Mouse (Mus musculus) MEL (cell line): ENCODE measurements at regions not wholly inside any gene's neighbourhood (a gene's known extent, or its start where the extent isn't known, plus 50 kb on each side); places are given as distances from the start of the nearest gene placed in this dataset.
A peak's percentile ranks its signal among the peaks of the same experiment; 100 is the strongest.

Experiments
- DNase-seq: peaks from one replicate; pipeline ENCODE4 v3.0.0; 2011; ENCODE audit warnings: low read depth, low spot score
- H3K27ac ChIP-seq: 2 replicates; pipeline ENCODE4 v1.5.1; 2012; ENCODE audit warnings: low read depth, mild to moderate bottlenecking, control low read depth, low read length, moderate library complexity; ENCODE audit not compliant: control insufficient read depth
- H3K27me3 ChIP-seq, 2 experiments: fragments of 150-350 bp in 1 of 2; sonication (generic) in 1 of 2; 2 replicates each; pipeline ENCODE4 v1.6.1; 2012; ENCODE audit warnings: low read length in 2 of 2, mild to moderate bottlenecking in 2 of 2, improper control_type of control experiment in 1 of 2, moderate library complexity in 1 of 2; ENCODE audit not compliant: insufficient read depth in 2 of 2, control insufficient read depth in 1 of 2
- H3K36me3 ChIP-seq, 2 experiments: 2 replicates each; pipeline ENCODE4 v1.6.1; 2012 to 2014; ENCODE audit warnings: low read length in 2 of 2, improper control_type of control experiment in 1 of 2, inconsistent platforms in 1 of 2, mild to moderate bottlenecking in 1 of 2; ENCODE audit not compliant: insufficient read depth in 2 of 2, control insufficient read depth in 1 of 2
- H3K4me1 ChIP-seq, 2 experiments: fragments of 150-350 bp in 1 of 2; sonication (generic) in 1 of 2; 2 replicates each; pipeline ENCODE4 v1.6.1; 2012; ENCODE audit warnings: low read length in 2 of 2, improper control_type of control experiment in 1 of 2, mild to moderate bottlenecking in 1 of 2; ENCODE audit not compliant: insufficient read depth in 2 of 2, control insufficient read depth in 1 of 2
- H3K4me3 ChIP-seq, 2 experiments: fragments of 150-350 bp in 1 of 2; sonication (generic) in 1 of 2; 2 replicates each; pipeline ENCODE4 v1.5.1; 2012; ENCODE audit warnings: low read depth in 2 of 2, low read length in 2 of 2, mild to moderate bottlenecking in 2 of 2, moderate library complexity in 2 of 2, control low read depth in 1 of 2, improper control_type of control experiment in 1 of 2; ENCODE audit not compliant: control insufficient read depth in 1 of 2, insufficient read depth in 1 of 2
- H3K79me2 ChIP-seq: 2 replicates; pipeline ENCODE4 v1.6.1; 2012; ENCODE audit warnings: mild to moderate bottlenecking, low read length, moderate library complexity; ENCODE audit not compliant: control insufficient read depth, poor library complexity, insufficient read depth
- H3K9ac ChIP-seq: 2 replicates; pipeline ENCODE4 v1.6.1; 2012; ENCODE audit warnings: low read depth, mild to moderate bottlenecking, control low read depth, low read length, moderate library complexity; ENCODE audit not compliant: control insufficient read depth, poor library complexity, severe bottlenecking
- H3K9me3 ChIP-seq: fragments of 150-350 bp; sonication (generic); replicated peaks from 2 replicates; pipeline ENCODE4 v1.6.1; 2012; ENCODE audit warnings: mild to moderate bottlenecking, low read length, improper control_type of control experiment, moderate library complexity; ENCODE audit not compliant: insufficient read depth
- BHLHE40 ChIP-seq: IDR thresholded peaks from 2 replicates; pipeline ENCODE4 v1.6.1; 2012; ENCODE audit warnings: low read depth, mild to moderate bottlenecking, inconsistent platforms, low read length, improper control_type of control experiment, borderline replicate concordance
- CTCF ChIP-seq, 3 experiments: IDR thresholded peaks in 2 of 3; conservative IDR thresholded peaks in 1 of 3; 2 replicates each; pipeline ENCODE4 v1.5.1; 2011 to 2012; ENCODE audit warnings: low read length in 3 of 3, low read depth in 2 of 3, mild to moderate bottlenecking in 2 of 3, improper control_type of control experiment in 1 of 3, inconsistent platforms in 1 of 3, mixed read lengths in 1 of 3, moderate library complexity in 1 of 3; ENCODE audit not compliant: control insufficient read depth in 1 of 3, insufficient read depth in 1 of 3, poor library complexity in 1 of 3, severe bottlenecking in 1 of 3
- GABPA ChIP-seq: IDR thresholded peaks from 2 replicates; pipeline ENCODE4 v1.6.1; 2012; ENCODE audit warnings: low read depth, mild to moderate bottlenecking, inconsistent platforms, low read length, improper control_type of control experiment, moderate library complexity
- GATA1 ChIP-seq: IDR thresholded peaks from 2 replicates; pipeline ENCODE4 v1.6.1; 2011; ENCODE audit warnings: low read depth, low read length, improper control_type of control experiment
- KAT2A ChIP-seq: conservative IDR thresholded peaks from 2 replicates; pipeline ENCODE4 v1.6.1; 2012; ENCODE audit warnings: low read depth, low read length, improper control_type of control experiment, inconsistent platforms
- MAX ChIP-seq: IDR thresholded peaks from 2 replicates; pipeline ENCODE4 v1.6.1; 2011; ENCODE audit warnings: low read length, improper control_type of control experiment
- MAZ ChIP-seq: IDR thresholded peaks from 2 replicates; pipeline ENCODE4 v1.6.1; 2012; ENCODE audit warnings: low read depth, mild to moderate bottlenecking, inconsistent platforms, low read length, improper control_type of control experiment
- MXI1 ChIP-seq: IDR thresholded peaks from 2 replicates; pipeline ENCODE4 v1.6.1; 2011; ENCODE audit warnings: mild to moderate bottlenecking, low read depth, low read length, improper control_type of control experiment
- NRF1 ChIP-seq: IDR thresholded peaks from 2 replicates; pipeline ENCODE4 v1.6.1; 2014; ENCODE audit warnings: low read depth, mild to moderate bottlenecking, inconsistent platforms, low read length, improper control_type of control experiment, moderate library complexity; ENCODE audit not compliant: poor library complexity, insufficient read depth, severe bottlenecking
- POLR2A ChIP-seq, 2 experiments: IDR thresholded peaks; 2 replicates each; pipeline ENCODE4 v1.6.1; 2011 to 2012; ENCODE audit warnings: low read length in 2 of 2, mild to moderate bottlenecking in 2 of 2, control low read depth in 1 of 2, improper control_type of control experiment in 1 of 2, low read depth in 1 of 2, moderate library complexity in 1 of 2; ENCODE audit not compliant: control insufficient read depth in 1 of 2, insufficient read depth in 1 of 2, poor library complexity in 1 of 2
- POLR2AphosphoS2 ChIP-seq: IDR thresholded peaks from 2 replicates; pipeline ENCODE4 v1.6.1; 2011; ENCODE audit warnings: low read length, improper control_type of control experiment
- USF1 ChIP-seq: IDR thresholded peaks from 2 replicates; pipeline ENCODE4 v1.6.1; 2014; ENCODE audit warnings: low read depth, mild to moderate bottlenecking, inconsistent platforms, low read length, improper control_type of control experiment, moderate library complexity
- ZC3H11A ChIP-seq: IDR thresholded peaks from 2 replicates; pipeline ENCODE4 v1.6.1; 2012; ENCODE audit warnings: low read depth, mild to moderate bottlenecking, inconsistent platforms, low read length, improper control_type of control experiment
- ZKSCAN1 ChIP-seq: IDR thresholded peaks from 2 replicates; pipeline ENCODE4 v1.6.1; 2012; ENCODE audit warnings: low read depth, mild to moderate bottlenecking, inconsistent platforms, low read length, improper control_type of control experiment, moderate library complexity

DNA sequence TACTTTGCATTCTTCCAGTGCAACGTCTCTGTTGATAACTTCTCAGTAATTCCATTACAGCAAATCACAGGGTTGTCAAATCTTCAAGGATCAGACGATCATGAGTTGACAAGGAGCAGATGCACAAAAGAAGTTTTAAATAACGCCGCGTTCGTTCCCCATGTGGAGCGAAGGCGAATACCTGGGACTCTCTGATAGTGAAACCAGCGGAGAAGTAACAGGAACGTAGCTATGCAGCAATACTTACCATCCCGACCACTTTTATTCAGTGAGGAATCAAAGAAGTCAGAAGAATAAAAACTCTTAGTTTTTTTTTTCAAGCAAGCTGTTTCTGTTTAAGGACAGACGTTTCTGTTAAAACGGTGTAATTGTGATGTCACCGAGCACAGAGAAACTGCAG is 441.6 kb downstream of the Gtdc1 start:
- no peak overlapping the region for H3K27ac ChIP-seq
- no peaks in the 10 kb centered on the region for H3K27me3 ChIP-seq
- no peak overlapping the region for H3K4me3 ChIP-seq
- DNase-seq = no peak
- no peaks in the 10 kb centered on the region for H3K4me1 ChIP-seq
- TF ChIP-seq MAX = no peak
- no peak for TF ChIP-seq POLR2AphosphoS2
- TF ChIP-seq NRF1 = no peak
- no peak for TF ChIP-seq GATA1
- no peak for TF ChIP-seq ZKSCAN1
- TF ChIP-seq BHLHE40 = no peak
- no peaks in the 10 kb centered on the region for H3K9me3 ChIP-seq
- H3K9ac ChIP-seq = no peak overlapping the region
- H3K36me3 ChIP-seq = no peaks in the 10 kb centered on the region
- no peaks in the 10 kb centered on the region for H3K79me2 ChIP-seq

DNA sequence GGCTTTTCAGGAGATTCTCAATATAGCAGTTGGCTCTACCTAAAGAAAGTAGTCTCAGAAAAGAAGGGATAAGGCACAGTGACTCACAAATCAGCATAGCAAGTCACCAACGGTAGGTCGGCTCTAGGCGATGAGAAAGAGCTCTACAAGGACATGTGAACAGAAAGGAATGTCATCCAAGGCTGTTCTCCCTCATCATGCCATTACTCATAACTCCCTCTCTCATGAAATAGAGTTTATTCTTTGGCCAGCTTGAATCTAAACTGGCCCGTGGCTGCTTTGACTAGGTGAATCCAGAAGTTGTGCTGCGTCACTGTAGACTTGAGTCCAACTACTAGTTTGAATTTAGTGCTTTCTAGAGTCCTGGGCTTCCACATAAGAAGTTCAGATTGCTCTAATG is 447.7 kb downstream of the Gtdc1 start:
- H3K36me3 ChIP-seq = no peaks in the 10 kb centered on the region
- H3K27ac ChIP-seq = no peak overlapping the region
- no peaks in the 10 kb centered on the region for H3K4me1 ChIP-seq
- H3K4me3 ChIP-seq = no peak overlapping the region
- DNase-seq = no peak
- TF ChIP-seq MAX (no peak), POLR2A (IDR thresholded peaks at IDR 0.05; ENCODE audit: control insufficient read depth in 1 of 2, insufficient read depth in 1 of 2, low read depth in 1 of 2, low read length in 2 of 2, poor library complexity in 1 of 2) (no peak), USF1 (no peak), MXI1 (no peak), GABPA (no peak)
- H3K79me2 ChIP-seq = no peaks in the 10 kb centered on the region
- no peaks in the 10 kb centered on the region for H3K27me3 ChIP-seq
- H3K9ac ChIP-seq = no peak overlapping the region
- H3K9me3 ChIP-seq = no peaks in the 10 kb centered on the region

DNA sequence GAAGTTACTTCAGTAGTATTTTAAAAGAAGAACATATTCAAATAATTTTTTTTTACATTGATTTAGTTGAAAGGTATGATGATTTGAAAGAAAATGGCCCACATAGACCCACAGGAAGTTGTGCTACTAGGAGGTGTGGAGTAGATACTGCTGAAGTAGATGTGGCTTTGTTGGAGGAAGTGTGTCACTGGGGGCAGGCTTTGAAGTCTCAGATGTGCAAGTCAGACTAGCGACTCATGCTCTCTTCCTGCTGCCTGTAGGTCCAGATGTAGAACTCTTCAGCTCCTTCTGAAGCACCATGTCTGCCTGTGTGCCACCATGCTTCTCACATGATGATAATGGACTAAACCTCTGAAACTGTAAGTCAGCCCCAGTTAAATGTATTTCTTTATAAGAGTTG is 452.0 kb downstream of the Gtdc1 start:
- Histone ChIP-seq H3K9ac (no peak overlapping the region), H3K9me3 (no peaks in the 10 kb centered on the region), H3K4me1 (no peaks in the 10 kb centered on the region)
- TF ChIP-seq ZKSCAN1 (no peak), KAT2A (no peak), ZC3H11A (no peak), MXI1 (no peak), MAZ (no peak), GABPA (no peak), CTCF (IDR thresholded peaks at IDR 0.05 in 2 of 3, conservative IDR thresholded peaks at IDR 0.05 in 1 of 3; ENCODE audit: control insufficient read depth in 1 of 3, insufficient read depth in 1 of 3, low read depth in 2 of 3, low read length in 3 of 3, poor library complexity in 1 of 3, severe bottlenecking in 1 of 3) (no peak)
- TF ChIP-seq, all 39 proteins: peak for 0
- no peaks in the 10 kb centered on the region for H3K79me2 ChIP-seq
- no peaks in the 10 kb centered on the region for H3K27me3 ChIP-seq
- H3K4me3 ChIP-seq = no peak overlapping the region
- peak; percentile 11 for DNase-seq
- no peaks in the 10 kb centered on the region for H3K36me3 ChIP-seq
- no peak overlapping the region for H3K27ac ChIP-seq
